Mouse (Mus musculus): ENCODE data around the gene Atp1a3. TPM values are rescaled to one million over a fixed set of nuclear protein-coding genes. Genes with fewer than 3 reads are reported as not detected.

Atp1a3 gene
- 50.1 and 135 TPM in 2 replicates for polyA plus RNA-seq (2012; ENCODE audit: low replicate concordance)

GRCm38 (mm10) chr7:25005421-25006065 is at the start of gene Atp1a3:
Atp1a3 (minus strand) TSS chr7:25005958.

GRCm38 (mm10) chr7:24971972-24972893 is 33.5 kb downstream of the Atp1a3 start, which contains the start of gene Rabac1:
Rabac1 (minus strand) TSS chr7:24972754.

GRCm38 (mm10) chr7:24944257-24944950 is 61.4 kb downstream of the Atp1a3 start, which contains the start of gene Gm4881:
Gm4881 (minus strand) TSS chr7:24944494.

Other genes with a start within 250 kb of the Atp1a3 start
- gene Cd177, start 245.6 kb downstream of the Atp1a3 start, polyA plus RNA-seq (2012; ENCODE audit: low replicate concordance): 13.0 and 17.4 TPM in 2 replicates
- 0.33 and 0.85 TPM in 2 replicates for gene Ceacam10, start 228.8 kb downstream of the Atp1a3 start, polyA plus RNA-seq (2012; ENCODE audit: low replicate concordance)
- gene Gm9844, start 143.7 kb downstream of the Atp1a3 start, polyA plus RNA-seq (2012; ENCODE audit: low replicate concordance): 29.7 and 64.5 TPM in 2 replicates
- not detected in 2 replicates for gene Lypd4, start 136.0 kb downstream of the Atp1a3 start, polyA plus RNA-seq (2012; ENCODE audit: low replicate concordance)
- gene Dmrtc2, start 135.9 kb downstream of the Atp1a3 start, polyA plus RNA-seq (2012; ENCODE audit: low replicate concordance): not detected in 2 replicates
- 2,483 and 3,423 TPM in 2 replicates for gene Rps19, start 121.6 kb downstream of the Atp1a3 start, polyA plus RNA-seq (2012; ENCODE audit: low replicate concordance)
- gene Cd79a, start 108.6 kb downstream of the Atp1a3 start, polyA plus RNA-seq (2012; ENCODE audit: low replicate concordance): 785 and 2,403 TPM in 2 replicates
- 1,525 and 2,253 TPM in 2 replicates for gene Arhgef1, start 103.0 kb downstream of the Atp1a3 start, polyA plus RNA-seq (2012; ENCODE audit: low replicate concordance)
- gene Gm4881, start 61.5 kb downstream of the Atp1a3 start, polyA plus RNA-seq (2012; ENCODE audit: low replicate concordance): 0.17 TPM in 1 of 2 replicates, not detected in the other
- gene Rabac1, start 33.2 kb downstream of the Atp1a3 start, polyA plus RNA-seq (2012; ENCODE audit: low replicate concordance): 384 and 783 TPM in 2 replicates
- gene Grik5, start 66.4 kb upstream of the Atp1a3 start, polyA plus RNA-seq (2012; ENCODE audit: low replicate concordance): 7.5 and 16.2 TPM in 2 replicates
- 46.0 and 87.0 TPM in 2 replicates for gene Zfp574, start 66.6 kb upstream of the Atp1a3 start, polyA plus RNA-seq (2012; ENCODE audit: low replicate concordance)
- gene Pou2f2, start 173.8 kb upstream of the Atp1a3 start, polyA plus RNA-seq (2012; ENCODE audit: low replicate concordance): 393 and 487 TPM in 2 replicates
- gene Dedd2, start 214.7 kb upstream of the Atp1a3 start, polyA plus RNA-seq (2012; ENCODE audit: low replicate concordance): 86.8 and 170 TPM in 2 replicates
- 19.3 and 28.6 TPM in 2 replicates for gene Zfp526, start 215.5 kb upstream of the Atp1a3 start, polyA plus RNA-seq (2012; ENCODE audit: low replicate concordance)
- gene Gsk3a, start 231.9 kb upstream of the Atp1a3 start, polyA plus RNA-seq (2012; ENCODE audit: low replicate concordance): 120 and 195 TPM in 2 replicates
- 56.1 and 93.1 TPM in 2 replicates for gene Erf, start 244.8 kb upstream of the Atp1a3 start, polyA plus RNA-seq (2012; ENCODE audit: low replicate concordance)

Data from hematopoietic multipotent progenitor cell, adult 10-12 weeks (in vitro differentiated cells).